Mouse (Mus musculus) stomach, postnatal 0 days (tissue): Measurements from ENCODE around the gene Ciz1. TPM values are rescaled to one million over a fixed set of nuclear protein-coding genes. Genes with fewer than 3 reads are reported as not detected.

ENCODE experiments used
- ATAC-seq: fragments of 200-750 bp; cut with Nextera tagmentation; 2 replicates; pipeline ENCODE4 v1.8.0; 2017; ENCODE audit not compliant: low FRiP score, low TSS enrichment
- DNase-seq: peaks from one replicate; pipeline ENCODE4 v3.0.0-alpha.2; 2016; ENCODE audit warnings: low spot score
- H3K27ac ChIP-seq: fragments of 300-500 bp; sonication (generic); replicated peaks from 2 replicates; pipeline ENCODE4 v1.5.1; 2014; ENCODE audit warnings: mild to moderate bottlenecking, control low read depth
- H3K27me3 ChIP-seq: fragments of 300-500 bp; sonication (generic); 2 replicates; pipeline ENCODE4 v1.6.1; 2014; ENCODE audit warnings: low read length; ENCODE audit not compliant: control insufficient read depth, insufficient read depth
- H3K36me3 ChIP-seq: fragments of 300-500 bp; sonication (generic); 2 replicates; pipeline ENCODE4 v1.6.1; 2014; ENCODE audit warnings: low read length, mixed read lengths; ENCODE audit not compliant: control insufficient read depth, insufficient read depth
- H3K4me1 ChIP-seq: fragments of 300-500 bp; sonication (generic); replicated peaks from 2 replicates; pipeline ENCODE4 v1.6.1; 2014; ENCODE audit warnings: antibody characterized with exemption; ENCODE audit not compliant: control insufficient read depth, insufficient read depth
- H3K4me2 ChIP-seq: fragments of 300-500 bp; sonication (generic); replicated peaks from 2 replicates; pipeline ENCODE4 v1.6.1; 2014; ENCODE audit warnings: low read depth, mild to moderate bottlenecking, control low read depth, moderate library complexity
- H3K4me3 ChIP-seq: fragments of 300-500 bp; sonication (generic); 2 replicates; pipeline ENCODE4 v1.5.1; 2014; ENCODE audit warnings: low read depth, low read length, control low read depth
- H3K9ac ChIP-seq: fragments of 300-500 bp; sonication (generic); 2 replicates; pipeline ENCODE4 v1.6.1; 2014; ENCODE audit warnings: mild to moderate bottlenecking, low read length, control low read depth, mixed read lengths
- H3K9me3 ChIP-seq: fragments of 300-500 bp; sonication (generic); 2 replicates; pipeline ENCODE4 v1.6.1; 2016; ENCODE audit warnings: low read length; ENCODE audit not compliant: control insufficient read depth
- CTCF ChIP-seq: IDR thresholded peaks from 2 replicates; pipeline ENCODE4 v1.5.1; 2016; ENCODE audit warnings: antibody characterized with exemption, low read depth, mild to moderate bottlenecking, moderate library complexity
- EP300 ChIP-seq: optimal IDR thresholded peaks from 2 replicates; pipeline ENCODE3; 2016; ENCODE audit warnings: antibody characterized with exemption
- WGBS: fragments of 180-500 bp; shearing (Covaris S2); extraction: QIAGEN DNeasy Blood & Tissue Kit; methylation state at CpG from one replicate; pipeline ENCODE4 v1.1.7; 2014; 5-methylcytosine and 5-hydroxymethylcytosine counted together
- microRNA-seq: library from miRNA; unstranded; fragments of <30 nt; microRNA quantifications from one replicate; pipeline ENCODE4, GENCODE M21; 2016
- polyA plus RNA-seq: library from polyadenylated mRNA; unstranded; fragments of >200 nt; fragmentation: Nextera tagmentation; extraction: Ambion mirVana; gene quantifications from 2 replicates; pipeline ENCODE4 v1.2.1, GENCODE M21; 2015

Ciz1 gene
- polyA plus RNA-seq, 1 experiment from 2014 or later: 14.0 TPM

- Histone ChIP-seq H3K27ac (peak overlapping the region; percentile 82), H3K9ac (no peak overlapping the region)
- 55% methylated on average over 4 of the region's 4 CpGs for WGBS
Observed at GRCm38 (mm10) chr2:32429215-32429891, 77.2 kb downstream of the Ciz1 start.

More at GRCm38 (mm10) chr2:32429215-32429891, 77.2 kb downstream of the Ciz1 start:
- H3K36me3 ChIP-seq: no peaks in the 10 kb centered on the region
- no peak for ATAC-seq
- no peak overlapping the region for H3K4me3 ChIP-seq
- H3K9me3 ChIP-seq: no peaks in the 10 kb centered on the region
- DNase-seq: no peak
- H3K4me2 ChIP-seq: peak overlapping the region; percentile 34
- H3K27me3 ChIP-seq: no peaks in the 10 kb centered on the region
- H3K4me1 ChIP-seq: peaks cover 4% of the 10 kb centered on the region
- TF ChIP-seq EP300 (no peak), CTCF (no peak)

Small RNA genes lying within 50 kb of the gene (microRNA-seq; reads per million reads assigned to microRNA genes)
- not detected for gene Gm23363
- 428 reads per million, percentile 63 among the genes with 10 or more reads in this experiment for gene Mir199b

Other genes with a start within 250 kb of the Ciz1 start
- gene Prrc2b, start 201.2 kb upstream of the Ciz1 start, polyA plus RNA-seq: 18.7 and 21.6 TPM in 2 replicates
- gene Pomt1, start 115.7 kb upstream of the Ciz1 start, polyA plus RNA-seq: 6.2 and 6.9 TPM in 2 replicates
- gene Uck1, start 92.2 kb upstream of the Ciz1 start, polyA plus RNA-seq: 32.2 and 34.8 TPM in 2 replicates
- 18.1 and 18.5 TPM in 2 replicates for gene Golga2, start 64.9 kb upstream of the Ciz1 start, polyA plus RNA-seq
- gene Swi5, start 64.3 kb upstream of the Ciz1 start, polyA plus RNA-seq: 254 and 313 TPM in 2 replicates
- 5.6 and 6.2 TPM in 2 replicates for gene Dnm1, start 1.0 kb downstream of the Ciz1 start, polyA plus RNA-seq
- 85.0 and 90.1 TPM in 2 replicates for gene 1110008P14Rik, start 29.6 kb downstream of the Ciz1 start, polyA plus RNA-seq
- gene Lcn2, start 35.9 kb downstream of the Ciz1 start, polyA plus RNA-seq: 1.8 TPM in 2 replicates
- 31.6 and 33.0 TPM in 2 replicates for gene Ptges2, start 43.6 kb downstream of the Ciz1 start, polyA plus RNA-seq
- 2.5 and 2.6 TPM in 2 replicates for gene Naif1, start 98.1 kb downstream of the Ciz1 start, polyA plus RNA-seq
- gene Slc25a25, start 99.1 kb downstream of the Ciz1 start, polyA plus RNA-seq: 11.1 and 11.5 TPM in 2 replicates
- 16.6 and 20.2 TPM in 2 replicates for gene Fam102a, start 183.0 kb downstream of the Ciz1 start, polyA plus RNA-seq
- 87.5 and 91.8 TPM in 2 replicates for gene Dpm2, start 218.5 kb downstream of the Ciz1 start, polyA plus RNA-seq
- 0.08 and 0.18 TPM in 2 replicates for gene Pip5kl1, start 222.5 kb downstream of the Ciz1 start, polyA plus RNA-seq
- not detected in 2 replicates for gene 9430097D07Rik, start 223.4 kb downstream of the Ciz1 start, polyA plus RNA-seq
- 7.4 and 7.7 TPM in 2 replicates for gene St6galnac4, start 234.8 kb downstream of the Ciz1 start, polyA plus RNA-seq
- gene St6galnac6, start 247.4 kb downstream of the Ciz1 start, polyA plus RNA-seq: 9.1 and 11.3 TPM in 2 replicates